Mouse (Mus musculus) kidney, adult 2 months (tissue): ENCODE results near the gene Slc35a3. TPM values are rescaled to one million over a fixed set of nuclear protein-coding genes. Genes with fewer than 3 reads are reported as not detected.

ENCODE experiments used
- DNase-seq: peaks from one replicate; pipeline ENCODE4 v3.0.0; 2021
- H3K27ac ChIP-seq: fragments of 200-500 bp; 2 replicates; pipeline ENCODE4 v1.5.1; 2012; ENCODE audit warnings: low read depth, low read length, control low read depth, inconsistent platforms; ENCODE audit not compliant: insufficient read depth
- H3K27me3 ChIP-seq: fragments of 200-500 bp; replicated peaks from 2 replicates; pipeline ENCODE4 v1.6.1; 2012; ENCODE audit warnings: mild to moderate bottlenecking, moderate library complexity, low read length, inconsistent platforms; ENCODE audit not compliant: control insufficient read depth, insufficient read depth
- H3K36me3 ChIP-seq: fragments of 200-500 bp; 2 replicates; pipeline ENCODE4 v1.6.1; 2012; ENCODE audit warnings: mild to moderate bottlenecking, moderate library complexity, low read length, inconsistent platforms; ENCODE audit not compliant: control insufficient read depth, insufficient read depth
- H3K4me1 ChIP-seq: fragments of 200-500 bp; 2 replicates; pipeline ENCODE4 v1.6.1; 2011; ENCODE audit warnings: low read length; ENCODE audit not compliant: control insufficient read depth, insufficient read depth
- H3K4me3 ChIP-seq: fragments of 200-500 bp; 2 replicates; pipeline ENCODE4 v1.5.1; 2011; ENCODE audit warnings: mild to moderate bottlenecking, low read depth, low read length, control low read depth; ENCODE audit not compliant: insufficient read depth
- CTCF ChIP-seq: fragments of 200-500 bp; conservative IDR thresholded peaks from 2 replicates; pipeline ENCODE4 v1.5.1; 2011; ENCODE audit warnings: low read depth, mild to moderate bottlenecking, control low read depth, low read length, moderate library complexity, mixed read lengths; ENCODE audit not compliant: insufficient read depth, insufficient read length
- POLR2A ChIP-seq: fragments of 200-500 bp; IDR thresholded peaks from one replicate; pipeline ENCODE4 v1.6.1; 2011; ENCODE audit warnings: low read depth, low read length, control low read depth
- WGBS: fragments of 180-500 bp; shearing (Covaris S2); methylation state at CpG from one replicate; pipeline ENCODE4 v1.1.7; 2018; 5-methylcytosine and 5-hydroxymethylcytosine counted together
- polyA plus RNA-seq: library from polyadenylated mRNA; depleted of rRNA; stranded (reverse); fragments of >200 nt; gene quantifications from 2 replicates; pipeline ENCODE4 v1.2.3, GENCODE M21; 2012

The Slc35a3 gene
- polyA plus RNA-seq, 1 experiment: 15.7 TPM

- DNase-seq: peak; percentile 82
- TF ChIP-seq CTCF (no peak), POLR2A (no peak)
- H3K4me3 ChIP-seq: peak overlapping the region; percentile 93
- under 1% methylated on average over 85 of the region's 85 CpGs for WGBS
- H3K36me3 ChIP-seq: no peaks in the 10 kb centered on the region
- H3K27me3 ChIP-seq: no peaks in the 10 kb centered on the region
- peaks cover 14% of the 10 kb centered on the region; the same call in 1 of the 2 replicates for H3K4me1 ChIP-seq
- H3K27ac ChIP-seq: peak overlapping the region; percentile 93
Measured at GRCm38 (mm10) chr3:116711624-116712435, 801 bp downstream of the Slc35a3 start.

GRCm38 (mm10) chr3:116710941-116711340 lies 1.7 kb downstream of the Slc35a3 start:
- H3K27ac ChIP-seq: no peak overlapping the region

GRCm38 (mm10) chr3:116705637-116706204 lies 6.9 kb downstream of the Slc35a3 start:
- Histone ChIP-seq H3K4me1 (peaks cover 18% of the 10 kb centered on the region; the same call in 1 of the 2 replicates), H3K4me3 (no peak overlapping the region), H3K27ac (no peak overlapping the region), H3K27me3 (no peaks in the 10 kb centered on the region), H3K36me3 (no peaks in the 10 kb centered on the region)
- TF ChIP-seq POLR2A (no peak), CTCF (no peak)
- WGBS: 84% methylated on average over 1 of the region's 1 CpGs
- DNase-seq: no peak

More at GRCm38 (mm10) chr3:116710941-116711340, 1.7 kb downstream of the Slc35a3 start:
- H3K27me3 ChIP-seq: no peaks in the 10 kb centered on the region
- 18% methylated on average over 9 of the region's 9 CpGs for WGBS
- H3K4me1 ChIP-seq: peaks cover 14% of the 10 kb centered on the region; the same call in 1 of the 2 replicates
- no peaks in the 10 kb centered on the region for H3K36me3 ChIP-seq
- TF ChIP-seq CTCF: no peak
- no peak for TF ChIP-seq POLR2A
- H3K4me3 ChIP-seq: peak overlapping the region; percentile 33
- DNase-seq: no peak

GRCm38 (mm10) chr3:116703835-116704234 lies 8.8 kb downstream of the Slc35a3 start:
- peaks cover 13% of the 10 kb centered on the region; the same call in 1 of the 2 replicates for H3K4me1 ChIP-seq
- H3K4me3 ChIP-seq: no peak overlapping the region
- WGBS: 66% methylated on average over 5 of the region's 5 CpGs
- TF ChIP-seq POLR2A (no peak), CTCF (no peak; the same call in 1 of the 2 replicates)
- no peaks in the 10 kb centered on the region for H3K27me3 ChIP-seq
- DNase-seq: peak; percentile 56
- H3K27ac ChIP-seq: no peak overlapping the region
- H3K36me3 ChIP-seq: no peaks in the 10 kb centered on the region

- no peak for DNase-seq
- no peak overlapping the region for H3K4me3 ChIP-seq
Measured at GRCm38 (mm10) chr3:116702647-116703272, 9.9 kb downstream of the Slc35a3 start.

GRCm38 (mm10) chr3:116701601-116702000 lies 11.0 kb downstream of the Slc35a3 start:
- H3K27ac ChIP-seq: no peak overlapping the region
- no peaks in the 10 kb centered on the region for H3K36me3 ChIP-seq
- no peaks in the 10 kb centered on the region for H3K27me3 ChIP-seq
- TF ChIP-seq POLR2A (no peak), CTCF (no peak)
- no peak overlapping the region for H3K4me3 ChIP-seq
- DNase-seq: no peak
- whole genome bisulfite sequencing: 90% methylated on average over 4 of the region's 4 CpGs
- H3K4me1 ChIP-seq: peaks cover 13% of the 10 kb centered on the region; the same call in 1 of the 2 replicates

More at GRCm38 (mm10) chr3:116702647-116703272, 9.9 kb downstream of the Slc35a3 start:
- Histone ChIP-seq H3K27ac (no peak overlapping the region), H3K36me3 (no peaks in the 10 kb centered on the region), H3K4me1 (peaks cover 13% of the 10 kb centered on the region; the same call in 1 of the 2 replicates), H3K27me3 (no peaks in the 10 kb centered on the region)
- TF ChIP-seq CTCF (no peak), POLR2A (no peak)
- WGBS: 75% methylated on average over 1 of the region's 1 CpGs
